Mouse (Mus musculus) adrenal gland (tissue): ENCODE results near the gene Tmem135.
"Not testable (repeated sequence)": the region's sequence is repeated elsewhere in the genome, so short reads cannot be mapped to it uniquely, and the experiment has no call there.

ENCODE experiments used
- intact Hi-C: fragments of 180-260 bp; cut with DNase I; formaldehyde crosslinking; loops from one replicate; pipeline ENCODE4 v1.15.1; 2025

Tmem135 gene

DNA sequence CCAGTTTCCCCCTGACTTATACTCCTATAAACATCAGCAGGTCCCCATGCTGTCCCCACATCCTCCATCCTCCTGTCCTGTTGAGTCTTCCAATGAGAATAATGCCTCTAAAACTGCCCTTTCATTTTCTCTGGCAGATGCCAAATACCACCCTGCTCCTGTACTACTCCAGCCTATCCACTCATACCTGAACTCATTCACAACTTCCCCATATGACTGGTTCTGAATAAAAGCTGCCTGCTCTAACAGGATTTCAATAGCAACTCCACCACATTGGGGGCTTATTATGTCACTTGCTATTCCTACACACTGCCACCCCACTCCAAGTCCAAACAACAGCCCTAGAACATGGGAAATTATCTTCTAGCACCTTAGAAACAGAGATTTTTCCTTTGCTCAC lies 68.7 kb downstream of the Tmem135 start:
- intact Hi-C loops: no loop called here

DNA sequence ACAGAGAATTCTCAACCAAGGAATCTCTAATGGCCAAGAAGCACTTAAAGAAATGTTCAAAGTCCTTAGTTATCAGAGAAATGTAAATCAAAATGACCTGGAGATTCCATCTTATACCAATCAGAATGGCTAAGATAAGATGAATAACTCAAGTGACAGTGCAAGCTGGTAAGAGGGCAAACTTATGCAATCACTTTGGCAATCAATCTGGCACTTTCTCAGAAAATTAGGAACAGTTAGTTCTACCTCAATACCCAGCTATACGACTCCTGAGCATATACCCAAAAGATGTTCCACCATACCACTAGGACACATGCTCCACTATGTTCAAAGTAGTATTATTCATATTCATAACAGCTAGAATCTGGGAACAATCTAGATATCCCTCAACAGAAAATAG lies 74.1 kb downstream of the Tmem135 start:
- intact Hi-C loops: no loop called here

GRCm38 (mm10) chr7:89327731-89328130 lies 76.3 kb downstream of the Tmem135 start:
- intact Hi-C loops: no loop called here

- intact Hi-C loops: no loop called here
These were observed 77.3 kb downstream of the Tmem135 start for GRCm38 (mm10) chr7:89326761-89327160.

DNA sequence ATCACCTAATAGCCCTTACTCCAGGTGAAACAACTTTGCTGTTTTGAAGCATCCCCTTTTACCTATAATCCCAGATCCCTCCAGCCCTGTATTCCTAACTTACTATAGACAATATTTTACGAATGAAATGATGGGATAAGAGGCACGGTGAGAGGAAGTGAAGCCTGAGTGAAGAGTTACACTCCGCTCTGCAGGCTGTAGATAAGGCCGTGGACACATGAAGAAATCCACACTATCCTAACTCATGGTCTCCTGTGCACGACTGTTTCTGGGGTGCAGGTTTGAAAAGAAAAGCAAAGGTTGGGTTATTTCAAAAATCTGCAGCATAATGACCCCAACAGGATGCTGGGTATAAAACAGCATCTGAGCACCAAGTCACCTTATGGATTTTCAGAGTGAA lies 77.8 kb downstream of the Tmem135 start:
- intact Hi-C loops: no loop called here

DNA sequence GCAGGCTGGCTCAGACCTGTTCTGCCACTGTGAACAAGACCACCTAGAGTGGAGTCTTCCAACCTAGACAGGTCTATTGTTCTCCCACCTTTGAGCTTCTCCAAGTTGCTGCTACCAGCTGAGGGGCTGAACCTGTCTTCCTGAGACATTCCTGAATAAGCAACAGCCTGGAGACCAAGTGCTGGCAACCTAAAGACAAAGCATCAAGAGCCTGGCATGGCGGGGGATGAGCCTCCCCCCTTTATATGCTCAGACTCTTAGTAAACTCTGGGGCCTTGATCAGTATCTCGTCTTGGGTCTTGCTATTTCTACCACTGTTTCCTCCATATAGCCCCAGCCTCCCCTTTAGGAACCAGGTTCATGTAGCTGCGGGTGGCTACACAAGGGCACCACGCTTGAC lies 81.3 kb downstream of the Tmem135 start:
- intact Hi-C loops: not testable (repeated sequence)

DNA sequence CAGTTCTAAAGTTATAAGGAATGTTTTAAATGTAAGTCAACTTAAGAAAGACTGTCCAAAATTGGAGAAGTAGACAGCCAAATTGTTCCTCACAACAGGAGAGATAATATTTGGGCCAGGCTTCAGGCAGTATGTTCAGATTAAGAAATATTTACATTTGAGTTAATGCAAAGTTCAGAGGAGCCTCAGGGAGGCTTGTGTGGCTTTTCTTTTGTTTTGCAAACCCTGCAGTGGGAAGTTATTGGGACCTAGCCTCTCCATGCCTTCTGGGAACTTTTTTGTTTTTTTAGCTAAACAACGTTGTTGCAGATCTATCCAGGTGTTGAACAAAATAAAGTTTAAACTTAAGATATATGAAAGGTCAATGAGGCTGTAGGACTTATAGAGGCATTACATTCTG lies 84.7 kb downstream of the Tmem135 start:
- intact Hi-C loops: no loop called here

- intact Hi-C loops: not testable (repeated sequence)
These were observed 86.9 kb downstream of the Tmem135 start for GRCm38 (mm10) chr7:89317088-89317487.

GRCm38 (mm10) chr7:89316112-89316511 lies 87.9 kb downstream of the Tmem135 start:
- intact Hi-C loops: no loop called here

DNA sequence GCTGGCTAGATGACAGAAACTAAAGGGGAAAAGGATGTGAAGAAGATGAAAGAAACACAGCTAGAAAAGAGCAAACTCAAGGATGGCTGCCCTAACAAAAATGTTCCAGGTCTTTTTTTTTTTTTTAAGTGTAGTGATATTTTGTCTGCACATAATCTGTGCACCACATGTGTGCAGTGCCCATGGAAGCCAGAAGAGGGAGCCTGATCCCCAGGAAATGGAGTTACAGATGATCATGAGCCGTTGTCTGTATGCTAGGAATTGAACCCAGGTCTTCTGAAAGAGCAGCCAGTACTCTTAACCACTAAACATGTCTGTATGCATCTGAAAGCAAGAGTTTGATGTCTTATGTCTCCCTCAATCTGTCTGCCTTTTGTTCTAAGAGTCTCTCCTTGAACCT lies 92.5 kb downstream of the Tmem135 start:
- intact Hi-C loops: no loop called here

- intact Hi-C loops: no loop called here
These were observed 95.1 kb downstream of the Tmem135 start for GRCm38 (mm10) chr7:89308926-89309325.

DNA sequence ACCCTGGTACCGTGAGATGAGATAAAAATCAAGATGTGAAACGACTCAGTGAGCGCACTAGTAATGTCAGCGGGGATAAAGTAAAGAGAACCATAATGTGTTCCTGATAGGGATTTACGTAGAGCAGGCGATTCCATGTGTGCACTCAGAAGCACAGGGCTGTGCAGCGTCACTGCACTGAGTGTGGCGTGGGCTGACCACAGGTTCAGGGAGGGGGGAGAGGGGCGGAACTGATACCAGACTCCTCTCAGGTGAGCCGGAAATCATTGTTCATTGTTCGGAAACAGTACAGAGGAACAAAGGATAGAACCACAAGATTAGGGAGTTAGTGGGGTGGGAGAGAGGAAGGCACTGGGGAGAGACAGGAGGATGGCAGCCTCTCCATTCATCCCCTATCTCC lies 95.8 kb downstream of the Tmem135 start:
- intact Hi-C loops: no loop called here

- intact Hi-C loops: no loop called here
These were observed 97.2 kb downstream of the Tmem135 start for GRCm38 (mm10) chr7:89306831-89307230.

- intact Hi-C loops: no loop called here
These were observed 99.1 kb downstream of the Tmem135 start for GRCm38 (mm10) chr7:89304958-89305357.

GRCm38 (mm10) chr7:89303765-89304164 lies 100.3 kb downstream of the Tmem135 start:
- intact Hi-C loops: no loop called here

- intact Hi-C loops: no loop called here
These were observed 105.0 kb downstream of the Tmem135 start for GRCm38 (mm10) chr7:89298911-89299458.

DNA sequence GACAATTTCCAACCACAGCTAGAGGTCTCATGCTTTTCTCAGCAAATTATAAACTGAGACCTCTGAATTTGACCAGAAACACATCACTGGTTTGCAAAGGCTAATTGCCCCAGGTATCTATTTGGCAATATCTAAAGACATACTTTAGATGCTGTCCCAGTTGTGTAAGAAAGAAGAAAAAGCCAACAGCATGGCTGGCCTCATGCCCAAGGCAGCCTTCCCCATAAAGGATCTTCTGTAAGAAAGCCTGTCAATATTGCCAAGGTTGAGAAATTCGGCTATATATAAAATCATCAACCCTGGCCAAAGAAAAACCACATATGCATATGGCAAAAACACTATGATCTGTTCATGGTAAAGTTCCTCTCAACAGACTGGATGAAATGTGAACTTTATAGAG lies 107.1 kb downstream of the Tmem135 start:
- intact Hi-C loops: no loop called here

- intact Hi-C loops: no loop called here
These were observed 121.4 kb downstream of the Tmem135 start for GRCm38 (mm10) chr7:89282664-89283063.

DNA sequence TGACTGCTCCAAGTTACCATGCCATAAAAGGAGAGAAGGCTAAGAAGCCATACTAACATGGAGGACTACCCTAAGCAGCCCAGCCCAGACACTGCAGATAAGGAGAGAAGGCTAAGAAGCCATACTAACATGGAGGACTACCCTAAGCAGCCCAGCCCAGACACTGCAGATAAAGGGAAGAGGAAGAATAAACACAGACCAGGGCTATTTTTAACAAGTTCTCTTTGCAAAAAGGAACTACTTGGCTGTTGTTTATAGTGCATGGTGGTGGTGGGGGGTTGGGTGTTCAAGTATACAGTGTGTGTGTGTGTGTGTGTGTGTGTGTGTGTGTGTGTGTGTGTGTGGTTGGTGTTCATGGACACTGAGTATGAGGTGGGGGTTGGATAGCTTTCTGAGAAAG lies 133.6 kb downstream of the Tmem135 start:
- intact Hi-C loops: not testable (repeated sequence)

GRCm38 (mm10) chr7:89269826-89270225 lies 134.2 kb downstream of the Tmem135 start:
- intact Hi-C loops: no loop called here

DNA sequence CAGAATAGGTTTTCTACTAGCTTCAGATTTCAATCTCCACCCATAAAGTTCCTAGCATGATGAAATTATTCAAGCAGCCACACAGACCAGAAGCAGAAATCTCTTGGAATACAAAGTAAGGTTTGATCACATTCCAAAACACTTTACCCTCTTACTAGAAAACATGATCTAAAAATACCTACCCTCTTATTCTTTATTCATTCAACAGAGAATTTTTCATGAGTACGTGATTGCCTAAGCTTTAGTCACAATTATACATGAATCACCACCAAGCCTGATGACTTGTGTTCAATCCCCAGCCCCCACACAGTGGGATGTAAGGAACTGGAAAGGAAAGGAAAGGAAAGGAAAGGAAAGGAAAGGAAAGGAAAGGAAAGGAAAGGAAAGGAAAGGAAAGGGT lies 136.5 kb downstream of the Tmem135 start:
- intact Hi-C loops: no loop called here

DNA sequence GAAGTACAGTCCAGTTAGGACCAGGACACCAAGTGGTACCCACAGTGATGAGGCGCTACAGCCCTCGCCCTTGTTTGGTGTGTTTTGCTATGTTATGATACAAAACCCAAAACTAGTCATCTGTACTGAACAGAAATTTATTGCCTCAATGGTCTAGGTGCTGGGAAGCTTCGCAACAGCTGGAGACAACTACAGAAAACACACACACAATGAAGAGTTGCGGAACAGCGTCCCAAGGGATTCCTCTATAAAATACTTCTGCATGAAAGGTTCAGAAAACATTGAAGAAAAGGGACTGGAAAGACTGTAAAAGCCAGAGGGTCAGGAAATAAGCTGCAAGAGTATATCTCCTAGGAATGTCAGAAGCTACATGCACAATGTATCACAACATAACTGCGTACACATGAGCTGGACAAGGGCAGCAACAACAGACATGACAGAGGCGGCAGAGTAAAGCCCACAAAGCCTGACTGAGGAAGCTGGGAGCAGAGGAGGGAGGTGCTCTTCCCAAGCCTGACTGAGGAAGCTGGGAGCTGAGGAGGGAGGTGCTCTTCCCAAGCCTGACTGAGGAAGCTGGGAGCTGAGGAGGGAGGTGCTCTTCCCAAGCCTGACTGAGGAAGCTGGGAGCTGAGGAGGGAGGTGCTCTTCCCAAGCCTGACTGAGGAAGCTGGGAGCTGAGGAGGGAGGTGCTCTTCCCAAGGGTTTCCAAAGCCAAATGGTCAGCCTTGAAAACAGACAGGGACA lies 137.8 kb downstream of the Tmem135 start:
- intact Hi-C loops: no loop called here

DNA sequence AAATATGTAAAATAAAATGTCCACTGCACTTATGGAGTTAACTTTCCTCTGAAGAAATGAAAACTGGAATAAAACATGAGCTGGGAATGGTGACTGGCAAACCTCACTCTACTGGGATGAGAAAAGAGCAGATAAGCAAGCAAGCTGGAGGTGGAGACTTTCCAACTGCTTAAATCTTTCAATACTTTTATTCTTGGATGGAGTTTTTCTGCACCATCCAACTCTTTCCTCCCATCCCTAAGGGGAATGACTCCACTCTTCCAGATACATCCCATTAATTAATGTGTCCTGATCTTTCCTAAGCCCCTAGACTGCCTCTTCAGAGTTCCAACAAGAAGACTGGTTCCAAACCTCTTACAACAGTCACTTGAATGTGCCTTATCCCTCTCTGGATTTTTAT lies 143.1 kb downstream of the Tmem135 start:
- intact Hi-C loops: no loop called here
